Mouse (Mus musculus) forebrain, postnatal 0 days (tissue): ENCODE results near the gene Ksr1. TPM values are rescaled to one million over a fixed set of nuclear protein-coding genes. Genes with fewer than 3 reads are reported as not detected.

Source experiments
- ATAC-seq: fragments of 200-750 bp; cut with Nextera tagmentation; 2 replicates; pipeline ENCODE4 v1.8.0; 2017; ENCODE audit warnings: mild to moderate bottlenecking, moderate library complexity
- DNase-seq: peaks from one replicate; pipeline ENCODE4 v3.0.0-alpha.2; 2015
- H3K27ac ChIP-seq: fragments of 300-500 bp; sonication (generic); 2 replicates; pipeline ENCODE4 v1.5.1; 2014; ENCODE audit warnings: low read depth, mild to moderate bottlenecking, antibody characterized with exemption, low read length, moderate library complexity, mixed read lengths
- H3K27me3 ChIP-seq: fragments of 300-500 bp; sonication (generic); 2 replicates; pipeline ENCODE4 v1.6.1; 2014; ENCODE audit warnings: mild to moderate bottlenecking, low read length, mixed read lengths; ENCODE audit not compliant: insufficient read depth
- H3K36me3 ChIP-seq: fragments of 300-500 bp; sonication (generic); 2 replicates; pipeline ENCODE4 v1.6.1; 2014; ENCODE audit warnings: mild to moderate bottlenecking, moderate library complexity; ENCODE audit not compliant: insufficient read depth
- H3K4me1 ChIP-seq: fragments of 300-500 bp; sonication (generic); 2 replicates; pipeline ENCODE4 v1.6.1; 2014; ENCODE audit warnings: antibody characterized with exemption; ENCODE audit not compliant: insufficient read depth
- H3K4me2 ChIP-seq: fragments of 300-500 bp; sonication (generic); 2 replicates; pipeline ENCODE4 v1.6.1; 2014; ENCODE audit warnings: low read depth, mild to moderate bottlenecking, moderate library complexity
- H3K4me3 ChIP-seq: fragments of 300-500 bp; sonication (generic); 2 replicates; pipeline ENCODE4 v1.5.1; 2014; ENCODE audit warnings: low read depth, low read length, mixed read lengths
- H3K9ac ChIP-seq: fragments of 300-500 bp; sonication (generic); 2 replicates; pipeline ENCODE4 v1.6.1; 2014; ENCODE audit warnings: mild to moderate bottlenecking
- H3K9me3 ChIP-seq: fragments of 300-500 bp; sonication (generic); 2 replicates; pipeline ENCODE4 v1.6.1; 2016; ENCODE audit warnings: low read length
- CTCF ChIP-seq: sonication (generic); IDR thresholded peaks from 2 replicates; pipeline ENCODE4 v1.5.1; 2016; ENCODE audit warnings: antibody characterized with exemption, control low read depth, low read depth
- WGBS: fragments of 180-500 bp; shearing (Covaris S2); extraction: QIAGEN DNeasy Blood & Tissue Kit; methylation state at CpG from one replicate; pipeline ENCODE4 v1.1.7; 2014; 5-methylcytosine and 5-hydroxymethylcytosine counted together
- polyA plus RNA-seq: library from polyadenylated mRNA; unstranded; fragments of >200 nt; fragmentation: Nextera tagmentation; extraction: Ambion mirVana; gene quantifications from 2 replicates; pipeline ENCODE4 v1.2.1, GENCODE M21; 2015
- total RNA-seq: library from RNA; depleted of rRNA; stranded (reverse); fragments of >200 nt; gene quantifications from 2 replicates; pipeline ENCODE4 v1.2.3, GENCODE M21; 2014

Ksr1 gene
- total and polyA plus RNA-seq, 2 experiments from 2014 or later: 2.7 to 33.2 TPM

- TF ChIP-seq CTCF: no peak
- Histone ChIP-seq H3K27me3 (no peaks in the 10 kb centered on the region), H3K4me1 (peaks cover 10% of the 10 kb centered on the region), H3K9ac (no peak overlapping the region), H3K27ac (no peak overlapping the region), H3K4me3 (no peak overlapping the region), H3K36me3 (no peaks in the 10 kb centered on the region), H3K9me3 (no peaks in the 10 kb centered on the region), H3K4me2 (no peak overlapping the region)
- no peak for DNase-seq
- ATAC-seq: no peak
- WGBS: 71% methylated on average over 4 of the region's 4 CpGs
Observed at GRCm38 (mm10) chr11:79148783-79149182, 2.6 kb upstream of the Ksr1 start.

- DNase-seq (peak; percentile 49), ATAC-seq (peak; percentile 0; the same call in 1 of the 2 replicates)
- TF ChIP-seq CTCF: no peak
- H3K27me3 ChIP-seq: no peaks in the 10 kb centered on the region
- peak overlapping the region; percentile 91 for H3K27ac ChIP-seq
- peak overlapping the region; percentile 92 for H3K9ac ChIP-seq
- 4% methylated on average over 51 of the region's 62 CpGs for WGBS
- H3K4me1 ChIP-seq: peaks cover 11% of the 10 kb centered on the region
- peak overlapping the region; percentile 70 for H3K4me2 ChIP-seq
- no peaks in the 10 kb centered on the region for H3K9me3 ChIP-seq
- H3K36me3 ChIP-seq: no peaks in the 10 kb centered on the region
- peak overlapping the region; percentile 96 for H3K4me3 ChIP-seq
Observed at GRCm38 (mm10) chr11:79145283-79146265, 633 bp downstream of the Ksr1 start.

GRCm38 (mm10) chr11:79144741-79145140 lies 1.5 kb downstream of the Ksr1 start:
- Histone ChIP-seq H3K27ac (peak overlapping the region; percentile 59; the same call in 1 of the 2 replicates), H3K4me2 (peak overlapping the region; percentile 70), H3K9me3 (no peaks in the 10 kb centered on the region), H3K4me3 (peak overlapping the region; percentile 96), H3K4me1 (peaks cover 11% of the 10 kb centered on the region), H3K27me3 (no peaks in the 10 kb centered on the region), H3K36me3 (no peaks in the 10 kb centered on the region), H3K9ac (peak overlapping the region; percentile 92)
- no peak for TF ChIP-seq CTCF
- WGBS: 13% methylated on average over 1 of the region's 1 CpGs
- peak; percentile 47 for DNase-seq
- ATAC-seq: no peak

GRCm38 (mm10) chr11:79144043-79144591 lies 2.1 kb downstream of the Ksr1 start:
- Histone ChIP-seq H3K4me1 (peaks cover 11% of the 10 kb centered on the region), H3K9ac (peak overlapping the region; percentile 35; the same call in 1 of the 2 replicates), H3K27ac (0 out of 2 replicates have a peak overlapping the region, but pooled peaks have one; percentile 35), H3K4me3 (peak overlapping the region; percentile 96), H3K4me2 (peak overlapping the region; percentile 70), H3K27me3 (no peaks in the 10 kb centered on the region), H3K36me3 (no peaks in the 10 kb centered on the region), H3K9me3 (no peaks in the 10 kb centered on the region)
- no peak for DNase-seq
- no peak for ATAC-seq
- WGBS: 56% methylated on average over 2 of the region's 2 CpGs
- no peak for TF ChIP-seq CTCF

GRCm38 (mm10) chr11:79143322-79143721 lies 2.9 kb downstream of the Ksr1 start:
- H3K4me1 ChIP-seq: peaks cover 11% of the 10 kb centered on the region
- no peaks in the 10 kb centered on the region for H3K36me3 ChIP-seq
- no peak overlapping the region for H3K27ac ChIP-seq
- peak overlapping the region; percentile 70; the same call in 1 of the 2 replicates for H3K4me2 ChIP-seq
- no peak for TF ChIP-seq CTCF
- H3K9ac ChIP-seq: no peak overlapping the region
- ATAC-seq (no peak), DNase-seq (no peak)
- WGBS: 93% methylated on average over 3 of the region's 3 CpGs
- H3K27me3 ChIP-seq: no peaks in the 10 kb centered on the region
- H3K9me3 ChIP-seq: no peaks in the 10 kb centered on the region
- no peak overlapping the region for H3K4me3 ChIP-seq

- no peaks in the 10 kb centered on the region for H3K36me3 ChIP-seq
- H3K4me2 ChIP-seq: no peak overlapping the region
- DNase-seq (no peak), ATAC-seq (no peak)
- H3K27ac ChIP-seq: no peak overlapping the region
- no peak overlapping the region for H3K9ac ChIP-seq
- no peak overlapping the region for H3K4me3 ChIP-seq
- no peaks in the 10 kb centered on the region for H3K27me3 ChIP-seq
- WGBS: 82% methylated on average over 11 of the region's 11 CpGs
- H3K9me3 ChIP-seq: no peaks in the 10 kb centered on the region
- H3K4me1 ChIP-seq: peaks cover 11% of the 10 kb centered on the region
- no peak for TF ChIP-seq CTCF
Observed at GRCm38 (mm10) chr11:79142381-79142780, 3.8 kb downstream of the Ksr1 start.
